Mouse (Mus musculus) liver, postnatal 0 days (tissue): ENCODE measurements around the gene Ttpal.

Experiments
- CTCF ChIP-seq: sonication (generic); IDR thresholded peaks from 2 replicates; pipeline ENCODE4 v1.5.1; 2016; ENCODE audit warnings: antibody characterized with exemption, low read depth
- EP300 ChIP-seq: IDR thresholded peaks from 2 replicates; pipeline ENCODE4 v1.6.1; 2016; ENCODE audit warnings: antibody characterized with exemption, low read depth, mild to moderate bottlenecking

DNA sequence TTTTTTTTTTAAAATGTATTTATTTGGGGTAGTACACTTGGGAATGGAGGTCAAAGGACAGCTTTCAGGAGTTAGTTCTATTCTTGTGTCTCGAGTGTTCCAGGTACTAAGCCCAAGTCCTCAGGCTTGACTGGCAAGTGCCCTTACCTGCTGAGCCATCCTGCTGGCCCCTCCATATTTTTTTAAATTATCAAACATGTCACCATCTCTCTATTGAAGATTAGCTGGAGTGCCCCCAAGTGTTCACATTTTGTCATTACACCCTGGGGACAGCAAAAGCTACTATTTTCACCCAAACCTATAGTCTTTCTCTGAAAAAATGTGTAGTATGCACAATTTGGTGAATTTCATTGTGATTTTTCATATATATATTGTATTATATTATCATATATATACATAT is 10.0 kb upstream of the Ttpal start:
- TF ChIP-seq CTCF (peak; percentile 64), EP300 (no peak)
